Mouse (Mus musculus) MEL (cell line): ENCODE measurements at regions not wholly inside any gene's neighbourhood (a gene's known extent, or its start where the extent isn't known, plus 50 kb on each side); places are given as distances from the start of the nearest gene placed in this dataset.

Source experiments
- DNase-seq: peaks from one replicate; pipeline ENCODE4 v3.0.0; 2011; ENCODE audit warnings: low read depth, low spot score
- H3K27ac ChIP-seq: 2 replicates; pipeline ENCODE4 v1.5.1; 2012; ENCODE audit warnings: low read depth, mild to moderate bottlenecking, control low read depth, low read length, moderate library complexity; ENCODE audit not compliant: control insufficient read depth
- H3K27me3 ChIP-seq, 2 experiments: fragments of 150-350 bp in 1 of 2; sonication (generic) in 1 of 2; 2 replicates each; pipeline ENCODE4 v1.6.1; 2012; ENCODE audit warnings: low read length in 2 of 2, mild to moderate bottlenecking in 2 of 2, improper control_type of control experiment in 1 of 2, moderate library complexity in 1 of 2; ENCODE audit not compliant: insufficient read depth in 2 of 2, control insufficient read depth in 1 of 2
- H3K36me3 ChIP-seq, 2 experiments: 2 replicates each; pipeline ENCODE4 v1.6.1; 2012 to 2014; ENCODE audit warnings: low read length in 2 of 2, improper control_type of control experiment in 1 of 2, inconsistent platforms in 1 of 2, mild to moderate bottlenecking in 1 of 2; ENCODE audit not compliant: insufficient read depth in 2 of 2, control insufficient read depth in 1 of 2
- H3K4me1 ChIP-seq, 2 experiments: fragments of 150-350 bp in 1 of 2; sonication (generic) in 1 of 2; 2 replicates each; pipeline ENCODE4 v1.6.1; 2012; ENCODE audit warnings: low read length in 2 of 2, improper control_type of control experiment in 1 of 2, mild to moderate bottlenecking in 1 of 2; ENCODE audit not compliant: insufficient read depth in 2 of 2, control insufficient read depth in 1 of 2
- H3K4me3 ChIP-seq, 2 experiments: fragments of 150-350 bp in 1 of 2; sonication (generic) in 1 of 2; 2 replicates each; pipeline ENCODE4 v1.5.1; 2012; ENCODE audit warnings: low read depth in 2 of 2, low read length in 2 of 2, mild to moderate bottlenecking in 2 of 2, moderate library complexity in 2 of 2, control low read depth in 1 of 2, improper control_type of control experiment in 1 of 2; ENCODE audit not compliant: control insufficient read depth in 1 of 2, insufficient read depth in 1 of 2
- H3K79me2 ChIP-seq: 2 replicates; pipeline ENCODE4 v1.6.1; 2012; ENCODE audit warnings: mild to moderate bottlenecking, low read length, moderate library complexity; ENCODE audit not compliant: control insufficient read depth, poor library complexity, insufficient read depth
- H3K9ac ChIP-seq: 2 replicates; pipeline ENCODE4 v1.6.1; 2012; ENCODE audit warnings: low read depth, mild to moderate bottlenecking, control low read depth, low read length, moderate library complexity; ENCODE audit not compliant: control insufficient read depth, poor library complexity, severe bottlenecking
- H3K9me3 ChIP-seq: fragments of 150-350 bp; sonication (generic); replicated peaks from 2 replicates; pipeline ENCODE4 v1.6.1; 2012; ENCODE audit warnings: mild to moderate bottlenecking, low read length, improper control_type of control experiment, moderate library complexity; ENCODE audit not compliant: insufficient read depth
- BHLHE40 ChIP-seq: IDR thresholded peaks from 2 replicates; pipeline ENCODE4 v1.6.1; 2012; ENCODE audit warnings: low read depth, mild to moderate bottlenecking, inconsistent platforms, low read length, improper control_type of control experiment, borderline replicate concordance
- CHD1 ChIP-seq: IDR thresholded peaks from 2 replicates; pipeline ENCODE4 v1.6.1; 2012; ENCODE audit warnings: low read depth, mild to moderate bottlenecking, inconsistent platforms, low read length, improper control_type of control experiment
- CHD2 ChIP-seq: IDR thresholded peaks from 2 replicates; pipeline ENCODE4 v1.6.1; 2011; ENCODE audit warnings: low read length, improper control_type of control experiment
- CTCF ChIP-seq, 3 experiments: IDR thresholded peaks in 2 of 3; conservative IDR thresholded peaks in 1 of 3; 2 replicates each; pipeline ENCODE4 v1.5.1; 2011 to 2012; ENCODE audit warnings: low read length in 3 of 3, low read depth in 2 of 3, mild to moderate bottlenecking in 2 of 3, improper control_type of control experiment in 1 of 3, inconsistent platforms in 1 of 3, mixed read lengths in 1 of 3, moderate library complexity in 1 of 3; ENCODE audit not compliant: control insufficient read depth in 1 of 3, insufficient read depth in 1 of 3, poor library complexity in 1 of 3, severe bottlenecking in 1 of 3
- E2F4 ChIP-seq: IDR thresholded peaks from 2 replicates; pipeline ENCODE4 v1.6.1; 2011; ENCODE audit warnings: low read depth, low read length, improper control_type of control experiment, borderline replicate concordance
- ELF1 ChIP-seq: IDR thresholded peaks from 2 replicates; pipeline ENCODE4 v1.6.1; 2014; ENCODE audit warnings: low read depth, mild to moderate bottlenecking, inconsistent platforms, low read length, improper control_type of control experiment, moderate library complexity
- ETS1 ChIP-seq: IDR thresholded peaks from 2 replicates; pipeline ENCODE4 v1.6.1; 2012; ENCODE audit warnings: low read depth, mild to moderate bottlenecking, inconsistent platforms, low read length, improper control_type of control experiment, moderate library complexity
- HCFC1 ChIP-seq: IDR thresholded peaks from 2 replicates; pipeline ENCODE4 v1.6.1; 2012; ENCODE audit warnings: low read depth, mild to moderate bottlenecking, inconsistent platforms, low read length, improper control_type of control experiment, moderate library complexity
- JUND ChIP-seq: IDR thresholded peaks from 2 replicates; pipeline ENCODE4 v1.6.1; 2011; ENCODE audit warnings: low read depth, mild to moderate bottlenecking, improper control_type of control experiment, low read length
- KAT2A ChIP-seq: conservative IDR thresholded peaks from 2 replicates; pipeline ENCODE4 v1.6.1; 2012; ENCODE audit warnings: low read depth, low read length, improper control_type of control experiment, inconsistent platforms
- MAFK ChIP-seq: IDR thresholded peaks from 2 replicates; pipeline ENCODE4 v1.6.1; 2011; ENCODE audit warnings: low read depth, mild to moderate bottlenecking, low read length, improper control_type of control experiment, borderline replicate concordance
- MAX ChIP-seq: IDR thresholded peaks from 2 replicates; pipeline ENCODE4 v1.6.1; 2011; ENCODE audit warnings: low read length, improper control_type of control experiment
- MYB ChIP-seq: IDR thresholded peaks from 2 replicates; pipeline ENCODE4 v1.6.1; 2011; ENCODE audit warnings: mild to moderate bottlenecking, low read depth, low read length, improper control_type of control experiment
- MYC ChIP-seq: IDR thresholded peaks from 2 replicates; pipeline ENCODE4 v1.6.1; 2011; ENCODE audit warnings: low read depth, mild to moderate bottlenecking, low read length, improper control_type of control experiment, moderate library complexity
- NELFE ChIP-seq: IDR thresholded peaks from 2 replicates; pipeline ENCODE4 v1.6.1; 2011; ENCODE audit warnings: low read depth, low read length, improper control_type of control experiment
- NRF1 ChIP-seq: IDR thresholded peaks from 2 replicates; pipeline ENCODE4 v1.6.1; 2014; ENCODE audit warnings: low read depth, mild to moderate bottlenecking, inconsistent platforms, low read length, improper control_type of control experiment, moderate library complexity; ENCODE audit not compliant: poor library complexity, insufficient read depth, severe bottlenecking
- POLR2A ChIP-seq, 2 experiments: IDR thresholded peaks; 2 replicates each; pipeline ENCODE4 v1.6.1; 2011 to 2012; ENCODE audit warnings: low read length in 2 of 2, mild to moderate bottlenecking in 2 of 2, control low read depth in 1 of 2, improper control_type of control experiment in 1 of 2, low read depth in 1 of 2, moderate library complexity in 1 of 2; ENCODE audit not compliant: control insufficient read depth in 1 of 2, insufficient read depth in 1 of 2, poor library complexity in 1 of 2
- POLR2AphosphoS2 ChIP-seq: IDR thresholded peaks from 2 replicates; pipeline ENCODE4 v1.6.1; 2011; ENCODE audit warnings: low read length, improper control_type of control experiment
- SIN3A ChIP-seq: IDR thresholded peaks from 2 replicates; pipeline ENCODE4 v1.6.1; 2012; ENCODE audit warnings: low read length, improper control_type of control experiment, inconsistent platforms
- SMC3 ChIP-seq: IDR thresholded peaks from 2 replicates; pipeline ENCODE4 v1.6.1; 2011; ENCODE audit warnings: low read depth, low read length, improper control_type of control experiment
- TAL1 ChIP-seq: IDR thresholded peaks from 2 replicates; pipeline ENCODE4 v1.6.1; 2012; ENCODE audit warnings: mild to moderate bottlenecking, inconsistent platforms, low read length, moderate library complexity, mixed read lengths
- TBP ChIP-seq: IDR thresholded peaks from 2 replicates; pipeline ENCODE4 v1.8.0; 2011; ENCODE audit warnings: low read depth, low read length, improper control_type of control experiment
- UBTF ChIP-seq: IDR thresholded peaks from 2 replicates; pipeline ENCODE4 v1.6.1; 2012; ENCODE audit warnings: low read depth, mild to moderate bottlenecking, inconsistent platforms, low read length, improper control_type of control experiment, moderate library complexity, borderline replicate concordance; ENCODE audit not compliant: insufficient read depth
- USF2 ChIP-seq, 2 experiments: IDR thresholded peaks; 2 replicates each; pipeline ENCODE4 v1.6.1; 2011 to 2012; ENCODE audit warnings: improper control_type of control experiment in 2 of 2, low read length in 2 of 2, borderline replicate concordance in 1 of 2, inconsistent platforms in 1 of 2, low read depth in 1 of 2, mild to moderate bottlenecking in 1 of 2; ENCODE audit not compliant: insufficient read depth in 1 of 2
- ZC3H11A ChIP-seq: IDR thresholded peaks from 2 replicates; pipeline ENCODE4 v1.6.1; 2012; ENCODE audit warnings: low read depth, mild to moderate bottlenecking, inconsistent platforms, low read length, improper control_type of control experiment
- ZMIZ1 ChIP-seq: IDR thresholded peaks from 2 replicates; pipeline ENCODE4 v1.6.1; 2012; ENCODE audit warnings: low read depth, mild to moderate bottlenecking, inconsistent platforms, low read length, improper control_type of control experiment, moderate library complexity

GRCm38 (mm10) chr4:56643999-56644962, 95.6 kb upstream of the Gm26657 start:
- H3K9ac ChIP-seq: no peak overlapping the region
- H3K79me2 ChIP-seq: no peaks in the 10 kb centered on the region
- TF ChIP-seq UBTF (no peak), E2F4 (no peak), ETS1 (no peak), CHD1 (no peak), MAX (no peak), ELF1 (no peak), USF2 (IDR thresholded peaks at IDR 0.05; ENCODE audit: borderline replicate concordance in 1 of 2, insufficient read depth in 1 of 2, low read depth in 1 of 2, low read length in 2 of 2) (no peak), MYB (no peak), CTCF (IDR thresholded peaks at IDR 0.05 in 2 of 3, conservative IDR thresholded peaks at IDR 0.05 in 1 of 3; ENCODE audit: control insufficient read depth in 1 of 3, insufficient read depth in 1 of 3, low read depth in 2 of 3, low read length in 3 of 3, poor library complexity in 1 of 3, severe bottlenecking in 1 of 3) (no peak), POLR2AphosphoS2 (no peak), ZC3H11A (no peak), MAFK (no peak), NRF1 (no peak), ZMIZ1 (no peak)
- TF ChIP-seq, all 39 proteins: peak for 0
- Histone ChIP-seq H3K4me1 (no peaks in the 10 kb centered on the region), H3K9me3 (no peaks in the 10 kb centered on the region), H3K36me3 (no peaks in the 10 kb centered on the region), H3K27ac (no peak overlapping the region), H3K4me3 (no peak overlapping the region), H3K27me3 (no peaks in the 10 kb centered on the region)
- DNase-seq: no peak

GRCm38 (mm10) chr4:56643491-56643890, 96.4 kb upstream of the Gm26657 start:
- Histone ChIP-seq H3K9me3 (no peaks in the 10 kb centered on the region), H3K27me3 (no peaks in the 10 kb centered on the region), H3K79me2 (no peaks in the 10 kb centered on the region), H3K4me3 (no peak overlapping the region), H3K27ac (no peak overlapping the region), H3K36me3 (no peaks in the 10 kb centered on the region), H3K9ac (no peak overlapping the region), H3K4me1 (no peaks in the 10 kb centered on the region)
- DNase-seq: no peak
- TF ChIP-seq USF2 (IDR thresholded peaks at IDR 0.05; ENCODE audit: borderline replicate concordance in 1 of 2, insufficient read depth in 1 of 2, low read depth in 1 of 2, low read length in 2 of 2) (no peak), JUND (no peak), NRF1 (no peak), POLR2A (IDR thresholded peaks at IDR 0.05; ENCODE audit: control insufficient read depth in 1 of 2, insufficient read depth in 1 of 2, low read depth in 1 of 2, low read length in 2 of 2, poor library complexity in 1 of 2) (no peak), NELFE (no peak), BHLHE40 (no peak), MAFK (no peak), POLR2AphosphoS2 (no peak), CHD2 (no peak), KAT2A (no peak), MYC (no peak), SIN3A (no peak), TAL1 (no peak), HCFC1 (no peak), TBP (no peak), SMC3 (no peak)
